Mouse (Mus musculus) heart, embryonic 14.5 days (tissue): ENCODE results near the gene Ppp2r1b. TPM values are rescaled to one million over a fixed set of nuclear protein-coding genes. Genes with fewer than 3 reads are reported as not detected.
A peak's percentile ranks its signal among the peaks of the same experiment; 100 is the strongest.

Experiments
- ATAC-seq: fragments of 200-750 bp; cut with Nextera tagmentation; 2 replicates; pipeline ENCODE4 v1.8.0; 2017; ENCODE audit warnings: low read depth, moderate TSS enrichment; ENCODE audit not compliant: insufficient number of reproducible peaks, insufficient read depth, low FRiP score
- H3K27ac ChIP-seq, 2 experiments: fragments of 200-500 bp in 1 of 2; fragments of 300-500 bp in 1 of 2; sonication (generic) in 1 of 2; replicated peaks in 1 of 2; 2 replicates each; pipeline ENCODE4 v1.5.1; 2012 to 2014; ENCODE audit warnings: low read depth in 2 of 2, low read length in 2 of 2, control low read depth in 1 of 2, mild to moderate bottlenecking in 1 of 2, mixed read lengths in 1 of 2; ENCODE audit not compliant: control insufficient read depth in 1 of 2, insufficient read depth in 1 of 2
- H3K27me3 ChIP-seq: fragments of 300-500 bp; sonication (generic); 2 replicates; pipeline ENCODE4 v1.6.1; 2014; ENCODE audit warnings: mild to moderate bottlenecking, low read length, control low read depth; ENCODE audit not compliant: control insufficient read depth, insufficient read depth
- H3K36me3 ChIP-seq: fragments of 300-500 bp; sonication (generic); 2 replicates; pipeline ENCODE4 v1.6.1; 2014; ENCODE audit warnings: mild to moderate bottlenecking, control low read depth, low read length, mixed read lengths; ENCODE audit not compliant: control insufficient read depth, insufficient read depth
- H3K4me1 ChIP-seq, 2 experiments: fragments of 200-500 bp in 1 of 2; fragments of 300-500 bp in 1 of 2; sonication (generic) in 1 of 2; 2 replicates each; pipeline ENCODE4 v1.6.1; 2012 to 2014; ENCODE audit warnings: low read length in 2 of 2, control low read depth in 1 of 2, mixed read lengths in 1 of 2; ENCODE audit not compliant: control insufficient read depth in 2 of 2, insufficient read depth in 2 of 2
- H3K4me2 ChIP-seq: fragments of 300-500 bp; sonication (generic); 2 replicates; pipeline ENCODE4 v1.6.1; 2014; ENCODE audit warnings: mild to moderate bottlenecking, low read length
- H3K4me3 ChIP-seq, 2 experiments: fragments of 200-500 bp in 1 of 2; fragments of 300-500 bp in 1 of 2; sonication (generic) in 1 of 2; 2 replicates each; pipeline ENCODE4 v1.5.1; 2012 to 2014; ENCODE audit warnings: low read length in 2 of 2, mild to moderate bottlenecking in 2 of 2, control low read depth in 1 of 2, low read depth in 1 of 2, moderate library complexity in 1 of 2; ENCODE audit not compliant: control insufficient read depth in 1 of 2, insufficient read depth in 1 of 2
- H3K9ac ChIP-seq: fragments of 300-500 bp; sonication (generic); 2 replicates; pipeline ENCODE4 v1.6.1; 2014; ENCODE audit warnings: mild to moderate bottlenecking, low read length
- H3K9me3 ChIP-seq: fragments of 300-500 bp; sonication (generic); 2 replicates; pipeline ENCODE4 v1.6.1; 2016; ENCODE audit warnings: low read length, control low read depth; ENCODE audit not compliant: control insufficient read depth
- WGBS: fragments of 180-500 bp; shearing (Covaris S2); extraction: QIAGEN DNeasy Blood & Tissue Kit; methylation state at CpG from one replicate; pipeline ENCODE4 v1.1.7; 2014; 5-methylcytosine and 5-hydroxymethylcytosine counted together
- polyA plus RNA-seq: library from polyadenylated mRNA; unstranded; fragments of >200 nt; fragmentation: Nextera tagmentation; extraction: Ambion mirVana; gene quantifications from 2 replicates; pipeline ENCODE4 v1.2.1, GENCODE M21; 2014

Gene Ppp2r1b
- polyA plus RNA-seq, 1 experiment from 2014 or later = 38.8 TPM

- Histone ChIP-seq H3K4me3 (no peak overlapping the region), H3K4me2 (no peak overlapping the region), H3K36me3 (peaks cover 79% of the 10 kb centered on the region), H3K27me3 (no peaks in the 10 kb centered on the region), H3K27ac (no peak overlapping the region), H3K9me3 (no peaks in the 10 kb centered on the region), H3K4me1 (peaks cover 9 to 23% of the 10 kb centered on the region in 2 experiments), H3K9ac (no peak overlapping the region)
- WGBS = 81% methylated on average over 2 of the region's 2 CpGs
- no peak for ATAC-seq
Measured at GRCm38 (mm10) chr9:50868182-50868581, 23.1 kb downstream of the Ppp2r1b start.

GRCm38 (mm10) chr9:50873210-50873609, 28.1 kb downstream of the Ppp2r1b start:
- Histone ChIP-seq H3K4me1 (peaks cover 0 to 4% of the 10 kb centered on the region in 2 experiments; a peak in 1 of 4 replicates), H3K27ac (no peak overlapping the region), H3K9me3 (no peaks in the 10 kb centered on the region), H3K27me3 (no peaks in the 10 kb centered on the region), H3K4me2 (no peak overlapping the region), H3K4me3 (no peak overlapping the region), H3K9ac (no peak overlapping the region), H3K36me3 (peaks cover 84% of the 10 kb centered on the region)
- 92% methylated on average over 9 of the region's 9 CpGs for WGBS
- ATAC-seq = no peak

GRCm38 (mm10) chr9:50874031-50874430, 28.9 kb downstream of the Ppp2r1b start:
- Histone ChIP-seq H3K27ac (no peak overlapping the region), H3K4me1 (peaks cover 0 to 4% of the 10 kb centered on the region in 2 experiments; a peak in 1 of 4 replicates), H3K4me3 (no peak overlapping the region), H3K27me3 (no peaks in the 10 kb centered on the region), H3K9me3 (no peaks in the 10 kb centered on the region), H3K9ac (no peak overlapping the region), H3K4me2 (no peak overlapping the region), H3K36me3 (peaks cover 84% of the 10 kb centered on the region)
- no peak for ATAC-seq
- 86% methylated on average over 6 of the region's 6 CpGs for WGBS

DNA sequence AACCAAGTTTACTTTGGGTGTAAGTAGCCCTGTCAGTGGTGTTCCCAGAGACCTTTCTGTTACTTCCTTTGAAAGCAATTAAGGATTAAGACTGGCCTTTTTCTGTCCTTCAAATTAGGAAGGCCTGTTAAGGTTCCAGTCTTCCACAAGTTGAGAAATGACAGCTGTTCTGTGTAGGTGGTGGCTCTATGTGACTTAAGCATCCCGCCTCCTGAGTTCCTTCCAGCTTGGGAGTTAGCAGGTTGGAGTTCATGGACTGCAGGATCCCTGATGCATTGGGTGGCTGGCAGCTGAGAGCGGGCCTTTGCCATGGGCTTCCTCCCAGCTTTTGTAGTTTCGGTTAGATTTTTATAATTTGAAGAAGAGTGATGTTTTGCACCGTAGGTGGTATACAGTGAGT, 30.4 kb downstream of the Ppp2r1b start:
- H3K36me3 ChIP-seq = peaks cover 87% of the 10 kb centered on the region
- no peak for ATAC-seq
- peaks cover 0 to 4% of the 10 kb centered on the region in 2 experiments; a peak in 1 of 4 replicates for H3K4me1 ChIP-seq
- H3K9ac ChIP-seq = no peak overlapping the region
- no peaks in the 10 kb centered on the region for H3K9me3 ChIP-seq
- H3K27me3 ChIP-seq = no peaks in the 10 kb centered on the region
- H3K27ac ChIP-seq = no peak overlapping the region
- 99% methylated on average over 4 of the region's 4 CpGs for WGBS
- H3K4me3 ChIP-seq = no peak overlapping the region
- no peak overlapping the region for H3K4me2 ChIP-seq

DNA sequence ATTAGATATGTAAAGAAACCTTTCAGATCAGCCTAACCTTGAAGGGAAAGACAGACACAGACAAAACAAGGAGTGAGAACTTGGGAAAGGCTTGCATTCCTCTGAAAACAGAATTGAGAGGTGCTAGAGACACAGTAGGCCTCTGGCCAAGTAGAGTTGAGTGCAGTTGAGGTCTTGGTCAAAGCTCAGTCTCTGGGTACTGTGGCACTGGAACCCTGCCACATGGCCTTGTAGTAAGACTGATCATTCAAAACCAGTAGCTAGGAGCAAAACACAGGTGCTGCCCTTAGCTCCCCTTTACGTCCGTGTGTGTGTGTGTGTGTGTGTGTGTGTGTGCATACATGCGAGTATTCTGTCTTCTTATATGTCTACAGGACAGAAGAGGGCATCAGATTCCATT, 31.2 kb downstream of the Ppp2r1b start:
- peaks cover 0 to 4% of the 10 kb centered on the region in 2 experiments; a peak in 1 of 4 replicates for H3K4me1 ChIP-seq
- 94% methylated on average over 3 of the region's 3 CpGs for WGBS
- H3K4me2 ChIP-seq = no peak overlapping the region
- no peak overlapping the region for H3K27ac ChIP-seq
- no peaks in the 10 kb centered on the region for H3K9me3 ChIP-seq
- H3K36me3 ChIP-seq = peaks cover 87% of the 10 kb centered on the region
- H3K27me3 ChIP-seq = no peaks in the 10 kb centered on the region
- H3K4me3 ChIP-seq = no peak overlapping the region
- ATAC-seq = no peak
- H3K9ac ChIP-seq = no peak overlapping the region

DNA sequence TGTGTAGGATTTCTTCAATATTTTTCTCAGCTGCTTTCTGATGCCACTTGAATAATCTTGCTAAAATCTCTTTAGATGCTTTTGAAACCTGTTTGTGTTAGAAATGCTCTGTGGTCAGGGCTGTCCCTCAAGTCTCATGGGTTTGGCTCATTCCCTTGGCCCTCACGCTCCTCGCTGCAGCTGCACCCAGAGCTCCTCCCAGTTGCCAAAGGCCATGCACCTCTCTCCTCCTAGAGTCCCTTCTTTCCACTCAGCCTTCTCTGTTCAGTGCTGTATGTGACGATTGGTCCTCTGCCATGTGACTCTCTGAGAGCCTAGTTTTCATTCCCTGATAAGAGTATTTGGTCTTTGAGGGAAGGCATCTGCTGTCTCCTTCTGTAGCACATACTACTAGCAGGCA, 32.3 kb downstream of the Ppp2r1b start:
- Histone ChIP-seq H3K36me3 (peaks cover 93% of the 10 kb centered on the region), H3K4me3 (no peak overlapping the region), H3K27ac (no peak overlapping the region), H3K9ac (no peak overlapping the region), H3K4me2 (no peak overlapping the region), H3K27me3 (no peaks in the 10 kb centered on the region), H3K4me1 (peaks cover 0 to 4% of the 10 kb centered on the region in 2 experiments; a peak in 1 of 4 replicates), H3K9me3 (no peaks in the 10 kb centered on the region)
- 43% methylated on average over 3 of the region's 3 CpGs for WGBS
- ATAC-seq = no peak

DNA sequence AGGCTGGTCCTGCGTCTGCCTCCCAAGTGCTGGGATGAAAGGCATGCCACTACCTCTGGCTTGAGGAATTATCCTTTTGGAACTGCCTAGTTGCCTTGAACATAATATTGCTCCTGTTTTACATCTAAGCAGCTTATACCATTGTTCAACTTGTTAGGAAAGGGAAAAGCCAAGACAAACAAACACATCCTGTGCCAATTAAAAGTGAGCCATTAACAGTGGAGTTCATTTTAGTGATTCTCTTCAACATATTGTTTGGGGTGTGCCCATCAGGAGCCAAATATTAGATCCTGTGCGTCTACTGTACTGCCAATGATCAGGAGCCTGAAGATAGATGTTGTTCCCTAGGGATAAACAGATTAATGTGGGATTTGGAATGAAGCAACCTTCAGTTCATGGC, 37.1 kb downstream of the Ppp2r1b start:
- 93% methylated on average over 2 of the region's 2 CpGs for WGBS
- H3K4me1 ChIP-seq = peaks cover 8 to 22% of the 10 kb centered on the region in 2 experiments
- no peaks in the 10 kb centered on the region for H3K9me3 ChIP-seq
- H3K4me3 ChIP-seq = no peak overlapping the region
- no peak overlapping the region for H3K9ac ChIP-seq
- no peaks in the 10 kb centered on the region for H3K27me3 ChIP-seq
- no peak overlapping the region for H3K27ac ChIP-seq
- peaks cover 58% of the 10 kb centered on the region for H3K36me3 ChIP-seq
- no peak overlapping the region for H3K4me2 ChIP-seq
- no peak for ATAC-seq

- H3K9me3 ChIP-seq = no peaks in the 10 kb centered on the region
Measured at GRCm38 (mm10) chr9:50884093-50884492, 39.0 kb downstream of the Ppp2r1b start.

More at GRCm38 (mm10) chr9:50884093-50884492, 39.0 kb downstream of the Ppp2r1b start:
- Histone ChIP-seq H3K36me3 (peaks cover 41% of the 10 kb centered on the region), H3K9ac (no peak overlapping the region), H3K4me2 (no peak overlapping the region), H3K27ac (peak overlapping the region in 1 of 2 experiments; percentile 53; a peak in 1 of 4 replicates), H3K27me3 (no peaks in the 10 kb centered on the region), H3K4me3 (no peak overlapping the region), H3K4me1 (peaks cover 15 to 29% of the 10 kb centered on the region in 2 experiments)
- no peak for ATAC-seq
- 82% methylated on average over 8 of the region's 8 CpGs for WGBS
